Mouse (Mus musculus) testis, adult 2 months (tissue): ENCODE results near the gene Cep350.

ENCODE experiments used
- CTCF ChIP-seq: fragments of 200-500 bp; IDR thresholded peaks from 2 replicates; pipeline ENCODE4 v1.5.1; 2012; ENCODE audit warnings: low read depth, mild to moderate bottlenecking, inconsistent platforms, low read length, moderate library complexity; ENCODE audit not compliant: control insufficient read depth, insufficient read depth, insufficient replicate concordance
- POLR2A ChIP-seq: fragments of 200-500 bp; IDR thresholded peaks from 2 replicates; pipeline ENCODE4 v1.6.1; 2012; ENCODE audit warnings: low read depth, mild to moderate bottlenecking, inconsistent platforms, low read length, moderate library complexity; ENCODE audit not compliant: control insufficient read depth

DNA sequence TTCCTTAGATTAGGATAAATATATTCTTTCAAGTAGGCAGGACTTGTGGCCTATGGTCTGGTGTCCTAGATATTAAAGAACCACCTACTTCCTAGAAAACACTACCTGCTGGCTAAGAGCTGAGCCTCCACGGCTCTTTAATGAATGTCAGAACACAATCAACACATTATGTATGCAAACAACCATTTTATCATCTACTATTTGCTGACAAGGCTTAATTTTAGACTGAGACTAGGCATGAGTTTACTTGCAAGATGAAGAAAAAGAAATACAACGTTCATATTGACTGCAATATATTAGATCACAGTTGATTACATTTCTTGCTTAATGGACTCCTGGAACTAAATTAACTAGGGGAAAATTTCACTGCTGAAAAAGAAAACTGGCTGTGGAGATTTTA is 38.4 kb downstream of the Cep350 start:
- TF ChIP-seq CTCF: no peak
- no peak for TF ChIP-seq POLR2A
